Mouse (Mus musculus) ES-E14 (cell line): ENCODE results near the gene Sipa1l2. TPM values are rescaled to one million over a fixed set of nuclear protein-coding genes. Genes with fewer than 3 reads are reported as not detected.

ENCODE experiments used
- DNase-seq: peaks from one replicate; pipeline ENCODE4 v3.0.0-alpha.2; 2013; ENCODE audit warnings: low read depth, low spot score
- H3K27ac ChIP-seq: 2 replicates; pipeline ENCODE4 v1.5.1; 2012; ENCODE audit warnings: low read depth, mild to moderate bottlenecking, low read length, moderate library complexity, mixed read lengths; ENCODE audit not compliant: poor library complexity, insufficient read depth, severe bottlenecking
- H3K36me3 ChIP-seq: 2 replicates; pipeline ENCODE4 v1.6.1; 2012; ENCODE audit warnings: mild to moderate bottlenecking, low read length, moderate library complexity, mixed read lengths; ENCODE audit not compliant: control insufficient read depth, poor library complexity, insufficient read depth, severe bottlenecking
- H3K4me1 ChIP-seq, 2 experiments: fragments of 150-350 bp in 1 of 2; sonication (generic) in 1 of 2; 2 replicates each; pipeline ENCODE4 v1.6.1; 2012; ENCODE audit warnings: low read length in 2 of 2, mild to moderate bottlenecking in 1 of 2, mixed read lengths in 1 of 2; ENCODE audit not compliant: control insufficient read depth in 2 of 2, insufficient read depth in 2 of 2, poor library complexity in 1 of 2
- H3K4me3 ChIP-seq, 2 experiments: fragments of 150-350 bp in 1 of 2; sonication (generic) in 1 of 2; 2 replicates each; pipeline ENCODE4 v1.5.1; 2012; ENCODE audit warnings: low read length in 2 of 2, low read depth in 1 of 2, mild to moderate bottlenecking in 1 of 2, mixed read lengths in 1 of 2; ENCODE audit not compliant: insufficient read depth in 1 of 2, poor library complexity in 1 of 2, severe bottlenecking in 1 of 2
- H3K9ac ChIP-seq: 2 replicates; pipeline ENCODE4 v1.6.1; 2012; ENCODE audit warnings: low read depth, mild to moderate bottlenecking, low read length, mixed read lengths; ENCODE audit not compliant: poor library complexity, insufficient read depth, severe bottlenecking
- H3K9me3 ChIP-seq: fragments of 150-350 bp; sonication (generic); 2 replicates; pipeline ENCODE4 v1.6.1; 2012; ENCODE audit warnings: low read depth, mild to moderate bottlenecking, low read length; ENCODE audit not compliant: control insufficient read depth, insufficient read depth
- CHD2 ChIP-seq: IDR thresholded peaks from 2 replicates; pipeline ENCODE4 v1.6.1; 2014; ENCODE audit warnings: mild to moderate bottlenecking, low read depth, low read length, inconsistent platforms
- HCFC1 ChIP-seq: IDR thresholded peaks from 2 replicates; pipeline ENCODE4 v1.6.1; 2012; ENCODE audit warnings: low read length, inconsistent platforms, borderline replicate concordance; ENCODE audit not compliant: insufficient read depth
- MAFK ChIP-seq: IDR thresholded peaks from 2 replicates; pipeline ENCODE4 v1.6.1; 2014; ENCODE audit warnings: mild to moderate bottlenecking, low read depth, low read length, inconsistent platforms; ENCODE audit not compliant: insufficient read depth
- ZC3H11A ChIP-seq: IDR thresholded peaks from 2 replicates; pipeline ENCODE4 v1.6.1; 2012; ENCODE audit warnings: low read depth, mild to moderate bottlenecking, inconsistent platforms, low read length, borderline replicate concordance
- ZNF384 ChIP-seq: IDR thresholded peaks from 2 replicates; pipeline ENCODE4 v1.6.1; 2012; ENCODE audit warnings: low read depth, low read length, inconsistent platforms
- in situ Hi-C, 2 experiments: fragments of 600-800 bp; cut with MboI; formaldehyde crosslinking; loops; one replicate each; pipeline ENCODE4 v1.15.1; 2025; ENCODE audit warnings: low sequenced_read_pairs in 2 of 2, inconsistent platforms in 1 of 2; ENCODE audit not compliant: unreplicated experiment in 2 of 2
- total RNA-seq: library from RNA; depleted of rRNA; stranded (reverse); fragments of 300-350 nt; gene quantifications from 2 replicates; pipeline ENCODE4 v1.2.3, GENCODE M21; 2012

Gene Sipa1l2
- total RNA-seq, 1 experiment = 19.0 TPM

GRCm38 (mm10) chr8:125586587-125586986, 17.0 kb upstream of the Sipa1l2 start:
- H3K4me3 ChIP-seq = no peak overlapping the region
- TF ChIP-seq HCFC1 (no peak), CHD2 (no peak), ZC3H11A (no peak), ZNF384 (no peak), MAFK (no peak)
- no peak overlapping the region for H3K27ac ChIP-seq
- H3K36me3 ChIP-seq = no peaks in the 10 kb centered on the region
- in situ Hi-C loops = no loop called here
- no peak for DNase-seq
- H3K9ac ChIP-seq = no peak overlapping the region
- peaks cover 0 to 3% of the 10 kb centered on the region in 2 experiments; a peak in 2 of 4 replicates for H3K4me1 ChIP-seq
- no peaks in the 10 kb centered on the region for H3K9me3 ChIP-seq

GRCm38 (mm10) chr8:125584276-125584675, 14.7 kb upstream of the Sipa1l2 start:
- H3K36me3 ChIP-seq = no peaks in the 10 kb centered on the region
- no peak for TF ChIP-seq HCFC1
- TF ChIP-seq ZC3H11A = no peak
- no peak for TF ChIP-seq MAFK
- no peak for TF ChIP-seq ZNF384
- no peak for TF ChIP-seq CHD2
- H3K4me3 ChIP-seq = no peak overlapping the region
- H3K27ac ChIP-seq = no peak overlapping the region
- no peaks in the 10 kb centered on the region; a peak in 1 of 4 replicates for H3K4me1 ChIP-seq
- no peak for DNase-seq
- no peaks in the 10 kb centered on the region for H3K9me3 ChIP-seq
- no peak overlapping the region for H3K9ac ChIP-seq
- in situ Hi-C loops = no loop called here

GRCm38 (mm10) chr8:125580426-125580825, 10.8 kb upstream of the Sipa1l2 start:
- in situ Hi-C loops = no loop called here
- Histone ChIP-seq H3K4me1 (no peaks in the 10 kb centered on the region), H3K4me3 (no peak overlapping the region), H3K9me3 (no peaks in the 10 kb centered on the region), H3K9ac (no peak overlapping the region), H3K36me3 (no peaks in the 10 kb centered on the region), H3K27ac (no peak overlapping the region)
- DNase-seq = no peak
- TF ChIP-seq MAFK (no peak), HCFC1 (no peak), ZC3H11A (no peak), CHD2 (no peak), ZNF384 (no peak)

GRCm38 (mm10) chr8:125576127-125576526, 6.5 kb upstream of the Sipa1l2 start:
- in situ Hi-C loops = no loop called here
- no peak overlapping the region for H3K27ac ChIP-seq
- DNase-seq = no peak
- no peaks in the 10 kb centered on the region for H3K4me1 ChIP-seq
- no peaks in the 10 kb centered on the region for H3K36me3 ChIP-seq
- no peak overlapping the region for H3K4me3 ChIP-seq
- TF ChIP-seq CHD2 (no peak), ZC3H11A (no peak), HCFC1 (no peak)
- no peaks in the 10 kb centered on the region for H3K9me3 ChIP-seq
- no peak overlapping the region for H3K9ac ChIP-seq

- in situ Hi-C loops = loop anchor here (5.0 to 25.0 kb wide), 3 partner anchors 293 to 392 kb away; no protein-coding TSS in a partner anchor
- H3K27ac ChIP-seq = no peak overlapping the region
- no peak overlapping the region for H3K4me3 ChIP-seq
- no peak for DNase-seq
- TF ChIP-seq HCFC1 = no peak
- TF ChIP-seq ZC3H11A = peak; percentile 67; the same call in 1 of the 2 replicates
- H3K9me3 ChIP-seq = no peaks in the 10 kb centered on the region
- H3K9ac ChIP-seq = no peak overlapping the region
- H3K4me1 ChIP-seq = peaks cover 0 to 1% of the 10 kb centered on the region in 2 experiments; a peak in 1 of 4 replicates
- no peaks in the 10 kb centered on the region for H3K36me3 ChIP-seq
Observed at GRCm38 (mm10) chr8:125574280-125574679, 4.7 kb upstream of the Sipa1l2 start.
